Mouse (Mus musculus): Measurements from ENCODE around the gene Slc35f2. TPM values are rescaled to one million over a fixed set of nuclear protein-coding genes. Genes with fewer than 3 reads are reported as not detected.
A peak's percentile ranks its signal among the peaks of the same experiment; 100 is the strongest.

Gene Slc35f2
- 7.0 and 7.7 TPM in 2 replicates for polyA plus RNA-seq (2016; fragmentation: Nextera tagmentation; extraction: Ambion mirVana)

DNA sequence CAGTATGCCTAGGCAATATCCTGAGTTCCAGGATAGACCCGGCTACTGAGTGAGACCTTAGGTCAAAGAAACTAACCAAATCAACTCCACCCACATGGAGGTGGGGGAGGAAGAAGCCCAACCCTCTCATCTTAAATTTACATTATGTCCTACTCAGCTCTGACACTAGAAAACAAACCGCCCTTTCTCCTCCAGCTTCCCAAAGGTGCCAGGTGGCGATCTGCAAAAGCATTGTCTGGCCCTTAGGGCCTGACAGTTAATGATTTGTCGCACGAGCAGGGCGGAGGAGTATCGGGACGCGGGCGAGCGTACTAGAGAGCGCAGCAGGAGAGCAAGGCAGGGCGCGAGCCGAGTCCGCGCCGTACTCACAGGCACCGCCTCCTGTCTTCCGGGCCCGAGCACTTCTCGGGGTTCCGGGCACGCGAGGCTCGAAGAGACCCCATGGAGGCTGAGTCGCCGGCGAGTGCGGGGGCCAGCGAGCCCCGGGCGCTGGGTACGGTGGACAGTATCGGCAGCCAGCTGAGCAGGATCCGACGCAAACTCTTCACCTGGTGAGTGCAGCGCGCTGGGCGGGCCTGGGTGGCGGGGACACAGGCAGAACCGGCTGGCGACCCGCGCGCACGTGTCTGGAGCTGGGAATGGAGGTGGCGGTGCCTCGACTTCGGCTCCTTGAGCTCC, at the start of gene Slc35f2:
TSS of gene Slc35f2 (plus strand) at position 195 of the 678 bp plus-strand sequence.
- WGBS, result under 1% methylated on average over 50 of the region's 50 CpGs
- no peaks in the 10 kb centered on the region for H3K36me3 ChIP-seq (replicated peaks)
- peaks cover 48% of the 10 kb centered on the region for H3K27me3 ChIP-seq (replicated peaks; ENCODE audit: low read depth, poor library complexity, severe bottlenecking)
- H3K4me1 ChIP-seq, result peaks cover 17% of the 10 kb centered on the region
- peak within 1 kb of the TSS; percentile 65 for H3K4me3 ChIP-seq
- peak within 1 kb of the TSS; percentile 70 for H3K27ac ChIP-seq (replicated peaks)
- DNase-seq (ENCODE audit: low spot score), result peak; percentile 73
- H3K9me3 ChIP-seq, result no peaks in the 10 kb centered on the region; the same call in 1 of the 2 replicates

DNA sequence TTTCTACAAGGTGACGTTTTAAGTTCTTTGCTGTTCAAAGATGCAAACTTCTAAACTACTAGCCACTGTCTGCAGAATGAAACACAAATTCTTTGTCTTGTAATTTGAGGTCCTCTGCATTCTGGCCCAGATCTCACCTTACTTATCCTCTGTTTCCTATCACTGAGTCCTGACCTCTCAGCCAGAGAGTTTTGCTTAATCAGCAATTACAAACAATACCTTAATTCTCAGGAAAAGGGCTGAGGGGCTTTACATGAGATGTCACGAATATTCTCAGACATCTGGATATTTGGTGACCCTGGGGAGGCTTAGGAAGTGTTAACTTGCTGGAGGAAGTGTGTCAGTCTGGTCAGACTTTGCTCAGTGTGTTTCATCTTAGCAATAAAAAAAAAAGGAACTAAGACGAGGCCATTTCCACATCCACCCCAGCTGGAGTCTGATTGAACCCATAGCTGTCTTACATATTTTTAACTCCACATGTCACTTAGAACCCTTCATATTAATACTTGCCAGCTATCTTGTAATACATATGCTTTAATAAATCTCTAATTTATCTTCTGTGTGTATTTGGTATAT, 30.4 kb upstream of the Slc35f2 start:
- no peak overlapping the region for H3K27ac ChIP-seq (replicated peaks)
- H3K9me3 ChIP-seq, result no peaks in the 10 kb centered on the region
- H3K4me3 ChIP-seq, result no peak overlapping the region
- H3K4me1 ChIP-seq, result no peaks in the 10 kb centered on the region
- DNase-seq (ENCODE audit: low spot score), result no peak
- no peaks in the 10 kb centered on the region for H3K27me3 ChIP-seq (replicated peaks; ENCODE audit: low read depth, poor library complexity, severe bottlenecking)
- WGBS, result 48% methylated on average over 3 of the region's 3 CpGs
- H3K36me3 ChIP-seq (replicated peaks), result no peaks in the 10 kb centered on the region

DNA sequence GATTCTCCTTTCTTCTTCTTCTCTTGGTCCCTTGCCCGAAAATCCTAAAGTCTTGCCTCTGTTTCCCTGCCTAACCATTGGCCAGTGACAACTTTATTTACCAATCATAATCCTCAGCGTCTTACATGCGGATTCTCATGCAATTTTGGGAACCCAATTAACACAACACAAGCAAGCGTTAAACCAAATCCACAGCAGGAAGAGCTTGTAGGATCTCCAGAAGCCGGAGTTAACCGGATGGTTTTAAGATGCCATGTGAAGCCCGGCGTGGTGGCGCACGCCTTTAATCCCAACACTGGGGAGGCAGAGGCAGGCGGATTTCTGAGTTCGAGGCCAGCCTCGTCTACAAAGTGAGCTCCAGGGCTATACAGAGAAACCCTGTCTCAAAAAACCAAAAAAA, 20.9 kb upstream of the Slc35f2 start:
- no peak for DNase-seq (ENCODE audit: low spot score)
- Histone ChIP-seq H3K4me3 (no peak overlapping the region), H3K27me3 (replicated peaks; ENCODE audit: low read depth, poor library complexity, severe bottlenecking) (no peaks in the 10 kb centered on the region), H3K4me1 (no peaks in the 10 kb centered on the region), H3K9me3 (no peaks in the 10 kb centered on the region), H3K27ac (replicated peaks) (no peak overlapping the region), H3K36me3 (replicated peaks) (no peaks in the 10 kb centered on the region)
- WGBS, result 89% methylated on average over 13 of the region's 13 CpGs

DNA sequence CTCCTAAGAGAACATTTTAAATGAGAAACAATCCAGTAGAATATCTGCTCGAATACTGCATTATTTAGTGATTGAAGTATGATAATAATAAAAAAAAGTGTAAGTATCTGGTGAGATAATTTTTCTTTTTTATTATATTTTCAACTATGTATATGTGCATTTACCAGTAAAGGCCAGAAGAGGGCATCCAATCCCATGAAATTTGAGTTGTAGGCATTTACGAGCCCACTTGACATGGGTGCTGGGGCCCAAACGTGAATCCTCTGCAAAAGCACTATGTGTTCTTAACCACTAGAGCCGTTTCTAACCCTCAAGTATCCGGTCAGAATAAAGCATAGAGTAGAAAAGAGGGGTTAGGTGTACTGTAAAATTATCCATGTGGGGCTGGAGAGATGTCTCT, 20.4 kb upstream of the Slc35f2 start:
- no peak overlapping the region for H3K27ac ChIP-seq (replicated peaks)
- DNase-seq (ENCODE audit: low spot score), result no peak
- H3K4me1 ChIP-seq, result no peaks in the 10 kb centered on the region
- no peaks in the 10 kb centered on the region for H3K36me3 ChIP-seq (replicated peaks)
- 47% methylated on average over 5 of the region's 5 CpGs for WGBS
- no peaks in the 10 kb centered on the region for H3K9me3 ChIP-seq
- no peaks in the 10 kb centered on the region for H3K27me3 ChIP-seq (replicated peaks; ENCODE audit: low read depth, poor library complexity, severe bottlenecking)
- no peak overlapping the region for H3K4me3 ChIP-seq

DNA sequence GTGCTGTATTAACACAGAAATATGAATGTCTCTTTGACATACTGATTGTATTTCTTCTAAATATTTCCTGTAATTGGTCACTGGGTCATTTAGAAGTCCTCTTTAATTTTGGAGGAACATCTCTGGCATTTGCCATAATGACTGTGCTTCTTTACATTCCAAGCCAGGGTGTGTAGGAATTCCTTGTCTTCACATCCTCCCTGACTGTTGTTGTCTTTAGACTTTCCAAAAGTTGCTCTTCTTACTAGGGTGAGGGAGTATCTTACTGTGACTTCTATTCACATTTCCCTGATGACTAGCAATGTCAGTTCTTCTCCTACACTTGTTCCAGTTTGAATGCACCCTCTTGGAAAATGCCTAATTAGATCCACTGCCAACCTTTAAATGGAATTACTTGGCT, 16.5 kb upstream of the Slc35f2 start:
- Histone ChIP-seq H3K4me3 (no peak overlapping the region), H3K9me3 (no peaks in the 10 kb centered on the region), H3K27me3 (replicated peaks; ENCODE audit: low read depth, poor library complexity, severe bottlenecking) (peaks cover 11% of the 10 kb centered on the region), H3K36me3 (replicated peaks) (no peaks in the 10 kb centered on the region), H3K4me1 (no peaks in the 10 kb centered on the region), H3K27ac (replicated peaks) (no peak overlapping the region)
- DNase-seq (ENCODE audit: low spot score), result no peak

DNA sequence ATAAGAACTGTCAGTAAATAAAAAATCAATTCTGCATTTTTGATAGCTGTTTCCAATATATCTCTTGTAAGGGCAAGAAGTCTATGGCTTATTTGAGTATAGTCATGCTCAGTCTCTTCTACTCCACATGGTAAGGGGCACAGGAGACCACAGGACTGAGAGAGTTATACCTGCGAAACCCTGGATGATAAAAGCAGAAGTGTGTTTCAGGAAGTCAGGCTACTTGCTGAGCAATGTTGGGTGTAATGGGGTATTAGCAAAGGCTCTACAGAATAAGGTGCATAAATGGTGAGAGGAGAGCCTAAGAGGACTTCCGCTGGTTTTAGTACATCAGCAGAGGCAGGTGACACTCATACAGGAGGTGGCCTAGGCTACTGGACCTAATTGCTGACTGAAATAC, 13.2 kb upstream of the Slc35f2 start:
- DNase-seq (ENCODE audit: low spot score), result no peak
- H3K4me1 ChIP-seq, result no peaks in the 10 kb centered on the region
- WGBS, result 91% methylated on average over 2 of the region's 2 CpGs

DNA sequence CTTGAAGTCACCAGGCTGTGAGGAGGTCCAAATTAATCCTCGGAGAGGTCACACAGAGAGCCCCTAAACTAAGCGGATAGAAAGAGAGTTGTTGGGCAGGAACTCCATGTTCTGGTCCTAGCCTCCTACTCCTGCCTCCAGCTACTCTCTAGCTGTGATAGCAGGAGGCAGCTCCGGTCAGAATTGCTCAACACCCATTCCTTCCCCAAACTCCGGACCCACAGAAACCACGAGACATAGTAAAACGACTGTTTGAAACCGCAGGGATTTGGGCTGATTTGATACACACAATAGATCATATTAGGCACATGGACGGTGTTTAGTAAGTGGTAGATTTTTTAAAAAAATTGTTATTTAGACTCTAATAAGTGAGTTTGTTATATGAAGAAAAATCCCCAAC, 6.6 kb upstream of the Slc35f2 start:
- H3K9me3 ChIP-seq, result no peaks in the 10 kb centered on the region; the same call in 1 of the 2 replicates
- no peaks in the 10 kb centered on the region; the same call in 1 of the 2 replicates for H3K27me3 ChIP-seq (replicated peaks; ENCODE audit: low read depth, poor library complexity, severe bottlenecking)
- no peaks in the 10 kb centered on the region for H3K4me1 ChIP-seq
- H3K4me3 ChIP-seq, result no peak overlapping the region
- WGBS, result 82% methylated on average over 8 of the region's 8 CpGs
- no peak overlapping the region for H3K27ac ChIP-seq (replicated peaks)
- no peaks in the 10 kb centered on the region for H3K36me3 ChIP-seq (replicated peaks)
- no peak for DNase-seq (ENCODE audit: low spot score)

More for the DNA sequence above, 13.2 kb upstream of the Slc35f2 start:
- no peak overlapping the region for H3K4me3 ChIP-seq
- no peak overlapping the region for H3K27ac ChIP-seq (replicated peaks)
- no peaks in the 10 kb centered on the region for H3K9me3 ChIP-seq
- H3K27me3 ChIP-seq (replicated peaks; ENCODE audit: low read depth, poor library complexity, severe bottlenecking), result peaks cover 11% of the 10 kb centered on the region
- H3K36me3 ChIP-seq (replicated peaks), result no peaks in the 10 kb centered on the region

DNA sequence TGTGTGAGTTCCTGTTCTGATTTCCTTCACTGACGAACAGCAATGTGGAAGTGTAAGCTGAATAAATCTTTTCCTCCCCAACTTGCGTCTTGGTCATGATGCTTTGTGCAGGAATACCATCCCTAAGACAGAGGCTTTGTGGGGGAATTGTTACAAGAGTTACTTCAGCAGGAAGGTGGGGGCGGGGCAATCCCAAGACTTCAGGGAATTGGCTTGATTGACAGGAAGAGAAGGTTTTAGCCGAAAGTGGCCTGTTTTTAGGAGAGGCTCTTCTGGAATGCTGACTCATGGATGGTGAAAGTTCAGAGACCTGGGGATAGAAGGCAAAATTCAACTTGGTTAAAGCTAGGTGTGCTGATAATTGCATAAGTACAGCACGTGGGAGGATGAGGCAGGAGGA, 2.9 kb upstream of the Slc35f2 start:
- no peak for DNase-seq (ENCODE audit: low spot score)
- Histone ChIP-seq H3K27ac (replicated peaks) (no peak overlapping the region), H3K9me3 (no peaks in the 10 kb centered on the region; the same call in 1 of the 2 replicates), H3K36me3 (replicated peaks) (no peaks in the 10 kb centered on the region), H3K27me3 (replicated peaks; ENCODE audit: low read depth, poor library complexity, severe bottlenecking) (peaks cover 35% of the 10 kb centered on the region), H3K4me1 (peaks cover 17% of the 10 kb centered on the region), H3K4me3 (no peak overlapping the region)
- WGBS, result 82% methylated on average over 5 of the region's 5 CpGs

DNA sequence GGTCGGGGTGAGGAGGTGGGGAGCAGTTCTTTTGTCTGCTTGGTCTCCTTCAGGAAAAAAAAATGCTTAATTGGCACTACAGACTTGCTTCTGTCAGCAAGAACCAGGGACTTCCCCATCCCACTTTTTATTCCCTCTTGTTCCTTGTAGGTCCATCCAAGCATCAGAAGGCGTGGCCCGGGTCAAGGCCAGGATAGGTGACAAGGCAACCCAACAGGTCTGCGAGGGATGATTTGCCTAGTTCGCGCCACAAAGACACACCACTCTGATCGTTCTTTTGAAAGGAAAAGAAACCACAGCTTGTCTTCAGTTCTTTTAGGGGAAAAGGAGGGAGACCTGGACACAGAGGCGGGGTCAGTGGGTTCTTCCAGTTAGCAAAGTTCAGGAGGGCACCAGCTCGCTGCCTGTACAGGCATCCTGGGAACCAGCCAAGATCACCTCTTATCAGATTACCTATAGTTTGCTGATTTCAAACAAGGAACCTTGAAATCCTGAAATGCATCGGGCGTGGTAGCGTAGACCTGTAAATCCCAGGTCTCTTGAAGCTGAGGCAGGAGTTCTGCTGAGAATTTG, 481 bp upstream of the Slc35f2 start:
- DNase-seq (ENCODE audit: low spot score), result no peak
- 47% methylated on average over 12 of the region's 12 CpGs for WGBS

DNA sequence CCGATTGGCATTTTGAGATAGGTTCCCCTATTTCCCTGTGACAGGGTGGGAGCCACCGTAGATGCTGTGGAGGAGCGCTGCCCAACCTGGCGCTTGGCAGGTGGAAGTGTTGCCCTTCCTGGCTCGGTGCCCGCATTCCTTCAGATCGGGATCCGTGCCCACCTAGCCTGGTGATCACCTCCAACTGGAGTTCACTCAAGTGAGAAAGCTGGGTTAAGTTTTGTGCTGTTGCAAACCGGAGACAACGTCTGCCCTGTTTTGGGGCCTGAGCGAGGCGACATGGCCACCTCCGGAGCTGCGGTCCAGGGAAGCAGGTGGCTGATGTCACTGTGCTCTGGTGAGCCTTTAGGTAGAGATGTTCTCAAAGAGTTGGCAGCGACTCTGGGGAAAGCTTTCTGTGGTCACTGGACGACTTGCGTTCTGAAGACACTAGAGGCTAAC, 803 bp downstream of the Slc35f2 start:
- H3K4me3 ChIP-seq, result peak overlapping the region; percentile 65
- peak overlapping the region; percentile 70 for H3K27ac ChIP-seq (replicated peaks)
- H3K27me3 ChIP-seq (replicated peaks; ENCODE audit: low read depth, poor library complexity, severe bottlenecking), result peaks cover 48% of the 10 kb centered on the region
- H3K9me3 ChIP-seq, result no peaks in the 10 kb centered on the region; the same call in 1 of the 2 replicates
- no peak for DNase-seq (ENCODE audit: low spot score)
- no peaks in the 10 kb centered on the region for H3K36me3 ChIP-seq (replicated peaks)
- H3K4me1 ChIP-seq, result peaks cover 17% of the 10 kb centered on the region
- WGBS, result 2% methylated on average over 17 of the region's 17 CpGs

More for the DNA sequence above, 481 bp upstream of the Slc35f2 start:
- Histone ChIP-seq H3K27me3 (replicated peaks; ENCODE audit: low read depth, poor library complexity, severe bottlenecking) (peaks cover 48% of the 10 kb centered on the region), H3K4me3 (peak overlapping the region; percentile 65), H3K9me3 (no peaks in the 10 kb centered on the region; the same call in 1 of the 2 replicates), H3K4me1 (peaks cover 17% of the 10 kb centered on the region), H3K36me3 (replicated peaks) (no peaks in the 10 kb centered on the region), H3K27ac (replicated peaks) (no peak overlapping the region)

DNA sequence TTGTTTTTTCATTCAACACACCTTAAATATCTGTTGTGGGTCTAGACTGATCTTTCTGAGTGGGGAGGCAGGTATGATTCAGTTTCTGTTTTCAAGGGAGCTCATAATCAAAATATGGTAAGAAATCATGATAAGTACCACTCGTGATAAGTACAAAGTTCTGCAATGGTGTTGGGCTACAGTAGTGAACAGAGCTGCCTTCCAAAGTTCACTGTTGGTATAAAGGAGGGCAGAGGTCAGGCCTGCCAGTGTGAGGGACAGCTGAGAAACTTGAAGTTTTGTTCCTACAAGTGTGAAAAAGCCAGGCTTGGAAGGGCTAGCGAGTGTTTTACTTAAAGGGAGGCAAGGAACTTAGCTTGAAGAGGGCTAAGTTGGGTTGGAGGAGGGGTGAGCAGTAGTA, 4.2 kb downstream of the Slc35f2 start:
- no peak for DNase-seq (ENCODE audit: low spot score)
- WGBS, result 84% methylated on average over 2 of the region's 2 CpGs
- Histone ChIP-seq H3K4me3 (no peak overlapping the region), H3K36me3 (replicated peaks) (no peaks in the 10 kb centered on the region), H3K27me3 (replicated peaks; ENCODE audit: low read depth, poor library complexity, severe bottlenecking) (peaks cover 42% of the 10 kb centered on the region), H3K27ac (replicated peaks) (no peak overlapping the region), H3K9me3 (no peaks in the 10 kb centered on the region), H3K4me1 (peaks cover 17% of the 10 kb centered on the region)

DNA sequence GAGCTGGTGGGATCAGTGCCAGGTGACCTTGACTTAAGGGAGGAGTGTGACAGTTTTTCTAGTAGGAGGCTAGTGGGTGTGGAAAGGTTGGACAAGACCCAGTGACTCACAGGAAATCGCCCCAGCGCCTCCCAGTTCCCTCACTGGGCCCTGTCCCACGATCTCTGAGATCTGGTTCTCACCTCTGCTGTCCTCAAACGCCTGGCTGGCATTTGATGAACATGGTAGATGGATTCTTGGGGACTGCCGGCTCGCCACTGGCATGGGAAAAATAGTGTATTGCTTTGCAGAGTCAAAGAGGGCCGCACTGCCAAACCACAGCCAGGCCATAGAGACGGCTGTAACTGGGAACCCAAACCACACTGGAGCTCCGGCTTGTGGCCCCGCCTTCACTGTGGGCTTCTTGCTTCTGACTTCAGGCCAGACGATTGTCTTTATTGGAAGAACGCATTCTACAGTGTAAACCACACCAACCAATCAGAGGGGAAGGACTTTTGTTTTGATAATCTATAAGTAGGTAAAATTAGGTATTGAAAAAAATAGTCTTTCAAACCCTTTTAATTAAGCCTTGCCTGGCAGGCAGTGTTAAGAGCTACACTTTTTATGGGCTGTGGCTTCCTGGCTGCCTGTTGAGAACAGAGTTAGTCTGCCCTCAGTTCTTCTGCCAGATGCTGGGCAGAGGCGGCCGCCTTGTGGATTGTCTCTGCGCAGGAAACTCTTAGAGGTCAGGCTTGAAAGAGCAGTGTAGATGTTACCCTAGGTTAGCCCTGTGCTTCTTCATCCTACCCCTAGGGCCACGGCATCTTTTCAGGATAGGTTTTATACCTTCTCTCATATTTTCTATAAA, 15.4 kb downstream of the Slc35f2 start:
- peaks cover 17% of the 10 kb centered on the region for H3K4me1 ChIP-seq

More for the DNA sequence above, 15.4 kb downstream of the Slc35f2 start:
- no peak overlapping the region for H3K4me3 ChIP-seq
- no peaks in the 10 kb centered on the region for H3K27me3 ChIP-seq (replicated peaks; ENCODE audit: low read depth, poor library complexity, severe bottlenecking)
- no peak for DNase-seq (ENCODE audit: low spot score)
- no peaks in the 10 kb centered on the region for H3K9me3 ChIP-seq
- 87% methylated on average over 16 of the region's 16 CpGs for WGBS
- H3K36me3 ChIP-seq (replicated peaks), result no peaks in the 10 kb centered on the region
- H3K27ac ChIP-seq (replicated peaks), result no peak overlapping the region

Data from embryonic facial prominence, embryonic 10.5 days (tissue).